Mouse (Mus musculus): ENCODE measurements around the gene Slc25a48.

Gene Slc25a48

GRCm38 (mm10) chr13:56433466-56433865, 4.7 kb upstream of the Slc25a48 start:
- TF ChIP-seq GATA4 (IDR thresholded peaks at IDR 0.05; ENCODE audit: insufficient replicate concordance, low read length) = no peak

GRCm38 (mm10) chr13:56434311-56434751, 3.8 kb upstream of the Slc25a48 start:
- no peak for TF ChIP-seq GATA4 (IDR thresholded peaks at IDR 0.05; ENCODE audit: insufficient replicate concordance, low read length)

GRCm38 (mm10) chr13:56435615-56436287, 2.4 kb upstream of the Slc25a48 start:
- TF ChIP-seq GATA4 (IDR thresholded peaks at IDR 0.05; ENCODE audit: insufficient replicate concordance, low read length) = no peak

- no peak for TF ChIP-seq GATA4 (IDR thresholded peaks at IDR 0.05; ENCODE audit: insufficient replicate concordance, low read length)
Observed at GRCm38 (mm10) chr13:56443411-56443810, 5.3 kb downstream of the Slc25a48 start.

GRCm38 (mm10) chr13:56444112-56444511, 6.0 kb downstream of the Slc25a48 start:
- TF ChIP-seq GATA4 (IDR thresholded peaks at IDR 0.05; ENCODE audit: insufficient replicate concordance, low read length) = no peak

- TF ChIP-seq GATA4 (IDR thresholded peaks at IDR 0.05; ENCODE audit: insufficient replicate concordance, low read length) = no peak
Observed at GRCm38 (mm10) chr13:56444996-56445395, 6.8 kb downstream of the Slc25a48 start.

- TF ChIP-seq GATA4 (IDR thresholded peaks at IDR 0.05; ENCODE audit: insufficient replicate concordance, low read length) = no peak
Observed at GRCm38 (mm10) chr13:56449239-56450030, 11.3 kb downstream of the Slc25a48 start.

- TF ChIP-seq GATA4 (IDR thresholded peaks at IDR 0.05; ENCODE audit: insufficient replicate concordance, low read length) = no peak
Observed at GRCm38 (mm10) chr13:56450035-56450434, 11.9 kb downstream of the Slc25a48 start.

- no peak for TF ChIP-seq GATA4 (IDR thresholded peaks at IDR 0.05; ENCODE audit: insufficient replicate concordance, low read length)
Observed at GRCm38 (mm10) chr13:56458001-56458400, 19.8 kb downstream of the Slc25a48 start.

- TF ChIP-seq GATA4 (IDR thresholded peaks at IDR 0.05; ENCODE audit: insufficient replicate concordance, low read length) = peak; percentile 100
Observed at GRCm38 (mm10) chr13:56461460-56461859, 23.3 kb downstream of the Slc25a48 start.

- no peak for TF ChIP-seq GATA4 (IDR thresholded peaks at IDR 0.05; ENCODE audit: insufficient replicate concordance, low read length)
Observed at GRCm38 (mm10) chr13:56462791-56463190, 24.6 kb downstream of the Slc25a48 start.

GRCm38 (mm10) chr13:56463261-56463660, 25.1 kb downstream of the Slc25a48 start:
- no peak for TF ChIP-seq GATA4 (IDR thresholded peaks at IDR 0.05; ENCODE audit: insufficient replicate concordance, low read length)

- TF ChIP-seq GATA4 (IDR thresholded peaks at IDR 0.05; ENCODE audit: insufficient replicate concordance, low read length) = no peak
Observed at GRCm38 (mm10) chr13:56463750-56464149, 25.6 kb downstream of the Slc25a48 start.

- TF ChIP-seq GATA4 (IDR thresholded peaks at IDR 0.05; ENCODE audit: insufficient replicate concordance, low read length) = no peak
Observed at GRCm38 (mm10) chr13:56467786-56468185, 29.6 kb downstream of the Slc25a48 start.

- no peak for TF ChIP-seq GATA4 (IDR thresholded peaks at IDR 0.05; ENCODE audit: insufficient replicate concordance, low read length)
Observed at GRCm38 (mm10) chr13:56468536-56468935, 30.4 kb downstream of the Slc25a48 start.

- no peak for TF ChIP-seq GATA4 (IDR thresholded peaks at IDR 0.05; ENCODE audit: insufficient replicate concordance, low read length)
Observed at GRCm38 (mm10) chr13:56471211-56471610, 33.1 kb downstream of the Slc25a48 start.

All from liver, adult (tissue).